Mouse (Mus musculus) granulocyte monocyte progenitor cell, adult 5-6 weeks (primary cell): Measurements from ENCODE around the gene Hist1h2ac. TPM values are rescaled to one million over a fixed set of nuclear protein-coding genes. Genes with fewer than 3 reads are reported as not detected.

Experiments
- ATAC-seq: replicated peaks from 2 replicates; pipeline ENCODE4 v1.8.0; 2016; ENCODE audit warnings: mild to moderate bottlenecking, moderate TSS enrichment, inconsistent platforms; ENCODE audit not compliant: poor library complexity, severe bottlenecking
- total RNA-seq, 2 experiments: library from RNA; stranded (forward) in 1 of 2; stranded (reverse) in 1 of 2; fragments of 200-712, 200-1000 nt in 1 of 2; fragments of >200 nt in 1 of 2; fragmentation: Nextera tagmentation in 1 of 2; gene quantifications; 2 replicates each; pipeline ENCODE4 v1.2.3; 2014 to 2017

The Hist1h2ac gene
- total RNA-seq, 2 experiments from 2014 or later = 2.4 to 173 TPM

DNA sequence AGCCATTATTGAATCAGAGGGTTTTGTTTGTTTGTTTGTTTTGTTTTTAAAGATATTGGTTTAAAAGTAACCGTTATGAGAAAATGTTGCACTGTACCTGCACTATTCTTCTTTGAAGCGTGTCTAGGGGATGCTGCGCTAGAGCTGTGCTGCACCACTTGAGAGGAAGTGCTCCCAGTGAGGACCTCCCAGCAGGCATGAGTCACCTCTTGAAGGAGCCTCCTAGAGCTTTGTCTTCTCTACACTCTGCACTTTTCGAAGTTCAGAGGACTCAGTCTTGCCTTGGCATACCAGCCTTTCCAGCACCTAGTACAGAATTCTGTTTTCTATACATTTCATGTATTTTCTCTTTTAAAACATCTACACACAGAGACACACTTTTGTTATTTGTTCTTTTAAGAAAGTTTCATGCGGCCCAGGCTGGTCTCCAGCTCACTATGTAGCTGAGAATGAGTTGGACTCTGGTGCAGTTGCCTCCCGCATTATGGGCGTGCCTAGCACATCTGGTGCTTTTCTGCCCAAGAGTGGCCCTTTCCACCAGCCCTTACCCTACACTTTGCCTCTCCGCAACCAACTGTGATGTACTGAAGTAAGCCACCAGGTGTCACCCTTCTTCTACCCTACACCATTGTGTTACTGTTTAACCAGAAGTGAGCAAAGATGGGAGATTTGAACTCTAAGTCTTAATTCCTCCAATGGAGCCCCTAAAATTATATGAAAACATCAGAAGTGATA is 17.2 kb upstream of the Hist1h2ac start:
- peak; percentile 57 for ATAC-seq

DNA sequence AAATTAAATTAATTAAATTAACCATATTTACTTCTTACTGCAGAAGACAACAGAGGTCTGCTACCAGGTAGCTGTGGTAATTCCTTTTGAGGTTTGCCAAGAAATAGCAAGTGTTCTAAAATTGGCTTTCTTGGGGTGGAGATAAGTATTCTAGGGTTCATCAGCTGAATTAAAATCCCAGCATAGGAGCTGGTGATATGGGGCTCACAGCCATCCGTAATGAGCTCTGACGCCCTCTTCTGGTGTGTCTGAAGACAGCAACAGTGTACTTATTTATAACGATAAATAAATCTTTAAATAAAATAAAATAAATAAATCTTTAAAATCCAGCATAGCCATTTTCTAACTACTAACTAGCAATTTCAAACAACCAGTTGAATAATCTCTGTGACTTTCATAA is 16.0 kb upstream of the Hist1h2ac start:
- ATAC-seq = no peak

DNA sequence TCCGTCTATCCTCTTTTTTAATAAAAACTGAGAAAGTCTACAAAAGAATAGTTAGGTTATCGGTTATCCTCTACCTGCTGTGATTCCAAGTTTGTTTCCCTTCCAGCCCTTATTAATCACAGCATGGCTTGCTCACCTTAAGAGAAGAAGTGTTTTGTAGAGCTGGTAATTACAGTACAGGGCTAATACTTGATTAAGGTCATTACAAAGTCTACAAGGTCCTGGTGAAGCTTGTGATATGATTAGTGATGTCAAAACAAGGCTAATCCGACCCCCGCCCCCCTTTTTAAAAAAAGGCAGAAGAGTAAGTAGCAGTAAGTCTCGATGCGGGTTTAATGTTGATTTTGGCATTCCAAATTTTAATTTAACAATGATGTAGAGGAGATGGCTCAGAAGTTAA is 15.2 kb upstream of the Hist1h2ac start:
- no peak for ATAC-seq

DNA sequence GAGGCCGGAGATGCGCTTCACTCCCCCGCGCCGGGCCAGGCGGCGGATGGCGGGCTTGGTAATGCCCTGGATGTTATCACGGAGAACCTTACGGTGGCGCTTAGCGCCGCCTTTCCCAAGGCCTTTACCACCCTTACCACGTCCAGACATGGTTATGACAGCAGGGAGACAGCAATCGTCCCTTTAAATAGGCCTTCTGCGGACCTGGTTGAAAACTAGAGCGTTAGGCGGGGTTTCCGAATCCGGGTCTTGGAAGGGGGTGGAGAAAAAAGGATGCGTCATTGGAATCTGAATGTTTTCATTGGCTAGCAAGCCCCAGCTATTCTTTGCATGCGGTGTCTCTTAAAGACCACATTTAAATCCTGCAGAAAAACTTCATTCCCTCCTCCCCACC is 14.5 kb upstream of the Hist1h2ac start, which contains the start of gene Hist1h4c:
Gene Hist1h4c, minus strand, starts transcription at position 155 of the 394 bp plus-strand sequence.
- peak; percentile 82 for ATAC-seq

DNA sequence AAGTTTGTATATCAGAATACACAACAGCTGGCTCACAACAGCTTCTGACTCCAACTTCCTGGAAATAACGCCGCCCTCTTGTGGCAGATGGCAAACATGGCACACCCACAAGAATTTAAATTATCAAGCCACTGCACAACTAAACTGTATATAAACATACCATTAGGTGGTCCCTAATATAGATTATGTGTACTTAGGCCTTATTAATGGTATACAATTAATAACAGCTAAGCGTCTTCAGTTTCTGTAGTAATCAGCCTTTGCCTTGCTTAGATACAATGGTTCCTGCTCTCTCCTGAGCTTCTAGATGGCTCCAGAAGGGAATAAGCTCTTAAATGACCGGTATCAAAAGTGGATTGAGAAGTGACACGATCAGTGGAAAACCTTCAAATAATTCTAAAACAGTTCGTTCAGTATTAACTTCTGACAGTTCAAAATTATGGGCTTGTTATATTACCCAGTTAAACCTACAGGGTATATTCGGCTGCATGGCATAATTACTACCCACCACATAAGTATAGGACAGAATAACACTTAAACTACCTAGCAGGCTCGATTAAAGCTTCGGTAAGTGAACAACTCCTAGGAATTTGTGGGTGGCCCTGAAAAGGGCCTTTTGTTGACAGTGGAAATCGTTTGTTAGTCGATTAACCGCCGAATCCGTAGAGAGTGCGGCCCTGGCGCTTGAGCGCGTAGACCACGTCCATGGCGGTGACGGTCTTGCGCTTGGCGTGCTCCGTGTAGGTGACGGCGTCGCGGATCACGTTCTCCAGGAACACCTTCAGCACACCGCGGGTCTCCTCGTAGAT is 13.9 kb upstream of the Hist1h2ac start:
- ATAC-seq = peak; percentile 27

DNA sequence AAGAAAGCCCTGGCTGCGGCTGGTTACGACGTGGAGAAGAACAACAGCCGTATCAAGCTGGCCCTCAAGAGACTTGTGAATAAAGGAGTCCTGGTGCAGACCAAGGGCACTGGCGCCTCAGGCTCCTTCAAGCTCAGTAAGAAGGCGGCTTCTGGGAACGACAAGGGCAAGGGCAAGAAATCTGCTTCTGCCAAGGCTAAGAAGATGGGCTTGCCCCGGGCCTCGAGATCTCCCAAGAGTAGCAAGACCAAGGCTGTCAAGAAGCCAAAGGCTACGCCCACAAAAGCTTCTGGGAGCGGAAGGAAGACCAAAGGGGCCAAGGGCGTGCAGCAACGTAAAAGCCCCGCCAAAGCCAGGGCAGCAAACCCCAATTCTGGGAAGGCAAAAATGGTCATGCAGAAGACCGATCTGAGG is 12.3 kb upstream of the Hist1h2ac start:
- no peak for ATAC-seq

DNA sequence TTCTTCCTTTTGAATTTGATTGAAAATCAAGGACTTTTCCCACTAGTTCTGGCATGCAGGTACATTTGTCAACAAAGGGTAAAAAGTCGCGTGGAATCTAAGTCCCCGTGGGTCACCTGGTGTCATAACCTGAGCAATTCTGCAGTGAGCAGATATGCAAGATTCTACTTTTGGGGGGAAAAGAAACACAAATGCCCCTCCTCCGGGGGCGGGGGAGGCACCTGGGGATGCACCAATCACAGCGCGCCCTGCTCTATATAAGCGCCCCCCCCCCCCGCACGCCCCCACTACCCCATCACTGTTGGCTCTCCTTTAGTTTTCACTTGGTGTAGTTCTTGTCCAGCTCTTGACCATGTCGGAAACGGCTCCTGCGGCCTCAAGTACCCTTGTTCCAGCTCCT is 11.8 kb upstream of the Hist1h2ac start, which contains the start of gene Hist1h1t:
Gene Hist1h1t, plus strand, starts transcription at position 301 of the 400 bp plus-strand sequence.
- ATAC-seq = no peak

DNA sequence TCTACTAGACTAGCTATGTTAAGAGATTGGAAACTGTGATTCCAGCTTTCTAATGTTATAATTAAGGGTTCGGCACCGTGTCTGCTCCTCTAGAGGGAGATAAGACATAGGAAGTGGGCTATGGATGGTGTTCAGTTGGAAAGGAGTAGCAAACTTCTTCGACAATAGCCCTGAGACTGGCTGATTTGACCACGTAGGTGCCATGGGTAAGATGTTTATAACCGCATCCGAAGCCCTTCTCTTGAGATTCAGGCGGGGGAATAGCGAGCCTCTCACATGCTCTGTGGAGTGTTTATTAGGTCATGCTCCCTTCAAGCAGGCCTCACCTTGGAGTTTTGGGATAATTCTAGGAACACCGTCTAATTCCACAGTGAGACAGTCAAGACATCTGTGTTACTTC is 11.2 kb upstream of the Hist1h2ac start:
- no peak for ATAC-seq

DNA sequence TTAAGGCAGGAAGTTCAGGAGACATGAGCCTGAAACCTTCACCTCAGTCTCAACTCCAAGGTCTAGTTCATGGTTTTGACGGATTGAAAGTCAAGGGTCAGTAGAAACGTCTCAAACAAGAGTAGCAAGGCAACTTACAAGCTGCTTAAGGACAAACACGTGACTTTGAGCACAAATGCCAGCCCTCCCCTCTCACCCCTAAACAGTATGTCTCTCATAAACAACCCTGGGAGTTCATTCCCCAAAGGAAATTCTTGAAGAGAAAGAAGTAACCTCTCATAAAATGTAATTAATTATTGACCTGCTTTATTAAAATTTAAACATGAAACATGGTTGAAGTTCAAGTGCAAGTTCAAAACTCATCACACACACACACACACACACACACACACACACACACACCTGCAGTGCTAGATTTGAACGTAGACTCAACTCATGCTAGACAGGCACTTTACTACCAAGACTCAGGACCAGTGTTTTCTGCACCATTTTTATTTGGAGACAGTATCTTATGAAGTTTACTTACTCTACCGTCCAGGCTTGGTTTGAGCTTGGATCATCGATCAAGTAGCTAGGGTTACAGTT is 10.2 kb upstream of the Hist1h2ac start:
- ATAC-seq = no peak

DNA sequence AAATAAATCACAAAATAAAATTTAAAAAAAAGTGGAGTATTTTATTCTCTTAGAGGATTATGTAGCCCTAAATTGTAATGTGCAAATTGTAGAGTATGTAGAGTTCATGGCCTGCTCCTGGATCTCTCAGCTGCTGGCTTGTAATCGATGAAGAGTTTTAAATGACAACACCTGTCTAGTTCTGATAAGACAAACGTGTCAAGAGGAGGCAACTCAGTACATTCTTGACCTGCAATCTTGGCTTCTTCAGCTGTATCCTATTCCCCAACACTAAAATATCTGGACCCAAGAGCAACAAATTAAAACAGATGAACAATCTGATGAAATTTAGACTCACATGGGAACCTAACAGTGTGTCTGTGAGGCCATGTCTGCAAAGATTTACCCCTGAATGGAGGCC is 5.7 kb upstream of the Hist1h2ac start:
- no peak for ATAC-seq

DNA sequence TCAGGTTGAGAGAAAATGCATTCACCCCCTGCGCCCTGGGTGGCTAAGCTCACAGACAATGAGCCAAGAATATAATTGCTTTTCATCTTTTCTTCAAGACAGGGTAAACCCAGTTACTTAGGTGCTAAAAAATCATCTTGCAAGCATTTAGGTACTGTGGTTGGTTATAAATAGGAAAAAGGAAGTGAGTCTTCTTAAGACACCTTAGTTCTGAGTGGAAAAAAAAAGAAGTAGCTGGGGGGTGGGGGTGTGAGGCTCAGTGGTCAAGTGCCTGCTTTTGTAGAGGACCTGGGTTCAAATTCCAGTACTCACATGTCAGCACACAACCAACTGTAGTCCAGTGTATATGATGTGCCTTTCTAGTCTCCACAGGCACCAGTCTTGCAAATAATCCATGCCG is 5.2 kb upstream of the Hist1h2ac start:
- ATAC-seq = 0 out of 2 replicates have a peak, but pooled peaks have one; percentile 11

DNA sequence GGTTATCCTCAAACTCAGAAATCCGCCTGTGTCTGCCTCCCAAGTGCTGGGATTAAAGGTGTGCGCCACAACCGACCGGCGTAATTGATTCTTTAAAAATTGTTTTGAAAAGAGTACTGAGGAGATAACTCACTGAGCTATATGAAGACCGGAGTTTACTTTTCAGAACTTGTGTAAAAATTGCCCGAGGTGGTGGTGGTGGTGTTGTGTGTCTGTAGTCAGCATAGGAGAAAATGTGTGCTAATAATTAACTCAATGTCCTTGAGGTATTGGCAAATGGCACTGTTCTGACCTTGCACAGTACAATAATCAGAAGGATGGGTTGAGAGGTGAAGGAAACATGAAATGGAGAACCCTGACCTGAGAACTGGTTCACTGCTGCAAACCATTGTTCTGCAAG is 4.2 kb upstream of the Hist1h2ac start:
- no peak for ATAC-seq

DNA sequence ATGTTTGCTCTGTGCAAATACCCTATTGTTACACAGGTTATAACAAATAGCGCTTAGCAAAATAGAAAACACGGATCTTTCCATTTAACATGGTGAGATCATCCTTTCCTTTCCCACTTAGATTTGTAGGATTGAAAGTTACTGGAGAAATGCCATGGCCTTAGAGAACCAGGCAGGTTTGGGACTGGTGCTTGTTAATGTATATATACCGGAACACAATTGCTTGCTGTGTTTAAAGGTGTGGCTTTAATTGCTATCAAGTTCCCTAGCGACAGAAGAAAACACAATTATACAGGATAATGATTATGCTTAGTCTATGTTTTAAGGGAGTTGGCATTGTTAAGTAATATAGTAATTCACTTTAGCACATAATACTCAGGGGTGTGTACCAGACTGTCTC is 3.4 kb upstream of the Hist1h2ac start:
- no peak for ATAC-seq

DNA sequence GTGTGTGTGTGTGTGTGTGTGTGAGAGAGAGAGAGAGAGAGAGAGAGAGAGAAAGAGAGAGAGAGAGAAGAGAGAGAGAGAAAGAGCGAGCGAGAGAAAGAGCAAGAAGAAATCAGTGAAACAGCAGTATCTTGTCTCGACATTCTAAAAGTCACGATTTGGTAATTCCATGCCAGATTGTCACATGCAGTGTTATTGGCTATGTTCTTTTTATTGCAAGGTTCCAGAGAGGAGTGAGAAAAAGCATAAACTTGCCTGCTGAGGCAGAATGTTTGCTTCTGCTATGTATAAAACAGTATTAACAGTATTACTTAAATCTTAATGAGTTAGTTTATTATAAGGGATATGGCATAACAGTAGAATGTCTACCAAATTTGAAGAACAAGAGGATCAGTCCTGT is 2.2 kb upstream of the Hist1h2ac start:
- ATAC-seq = no peak

DNA sequence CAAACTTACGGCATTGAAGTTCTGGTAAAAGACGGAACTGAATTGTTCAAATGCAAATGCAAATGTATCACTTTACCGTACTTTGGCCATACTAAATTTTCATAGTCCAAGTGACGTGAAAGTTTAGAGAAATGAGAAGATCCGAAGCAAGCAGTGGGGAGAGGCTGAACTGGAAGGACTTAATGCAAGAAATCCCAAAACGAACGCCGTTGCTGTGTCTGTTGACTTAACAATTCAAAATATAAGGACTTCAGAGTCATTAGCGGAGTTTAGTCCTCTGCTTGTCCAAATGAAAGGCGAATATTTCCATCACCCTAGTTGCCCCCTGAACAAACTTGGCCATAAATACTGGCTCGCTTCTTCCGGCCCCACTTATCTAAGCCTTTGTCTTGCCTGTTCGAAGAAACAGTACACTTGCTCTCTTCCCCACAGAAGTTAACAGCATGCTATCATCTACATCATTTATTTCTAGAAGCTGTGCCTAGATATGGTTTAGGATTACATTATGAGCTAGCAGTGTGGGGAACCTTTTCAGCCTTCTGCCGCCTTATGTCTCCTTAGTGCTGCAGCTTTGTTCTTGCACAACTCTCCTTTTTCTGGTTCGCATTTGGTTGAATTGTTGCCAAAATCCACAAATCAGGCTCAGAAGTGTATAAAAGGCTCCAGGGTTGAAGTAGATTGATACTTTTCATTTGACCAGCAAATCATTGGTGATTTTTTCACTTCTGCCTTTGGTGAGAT is 1.5 kb upstream of the Hist1h2ac start:
- peak; percentile 7; the same call in 1 of the 2 replicates for ATAC-seq

DNA sequence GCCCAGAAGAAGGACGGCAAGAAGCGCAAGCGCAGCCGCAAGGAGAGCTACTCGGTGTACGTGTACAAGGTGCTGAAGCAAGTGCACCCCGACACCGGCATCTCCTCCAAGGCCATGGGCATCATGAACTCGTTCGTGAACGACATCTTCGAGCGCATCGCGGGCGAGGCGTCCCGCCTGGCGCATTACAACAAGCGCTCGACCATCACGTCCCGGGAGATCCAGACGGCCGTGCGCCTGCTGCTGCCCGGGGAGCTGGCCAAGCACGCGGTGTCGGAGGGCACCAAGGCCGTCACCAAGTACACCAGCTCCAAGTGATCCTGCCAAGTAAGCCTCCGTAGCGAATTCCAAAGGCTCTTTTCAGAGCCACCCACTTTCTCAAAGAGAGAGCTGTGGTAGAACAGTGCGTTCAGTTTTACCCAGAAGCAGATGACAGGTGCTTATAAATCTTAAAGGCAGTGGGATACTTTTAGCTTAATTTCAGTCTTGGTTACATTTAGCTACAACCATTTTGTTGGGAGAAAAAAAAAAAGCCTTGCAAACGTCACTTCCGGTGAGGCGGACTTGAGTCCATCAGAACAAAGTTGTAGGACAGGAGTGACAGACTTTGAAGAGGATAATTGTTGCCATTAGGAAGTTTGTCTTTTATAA is 672 bp upstream of the Hist1h2ac start:
- ATAC-seq = peak; percentile 23

DNA sequence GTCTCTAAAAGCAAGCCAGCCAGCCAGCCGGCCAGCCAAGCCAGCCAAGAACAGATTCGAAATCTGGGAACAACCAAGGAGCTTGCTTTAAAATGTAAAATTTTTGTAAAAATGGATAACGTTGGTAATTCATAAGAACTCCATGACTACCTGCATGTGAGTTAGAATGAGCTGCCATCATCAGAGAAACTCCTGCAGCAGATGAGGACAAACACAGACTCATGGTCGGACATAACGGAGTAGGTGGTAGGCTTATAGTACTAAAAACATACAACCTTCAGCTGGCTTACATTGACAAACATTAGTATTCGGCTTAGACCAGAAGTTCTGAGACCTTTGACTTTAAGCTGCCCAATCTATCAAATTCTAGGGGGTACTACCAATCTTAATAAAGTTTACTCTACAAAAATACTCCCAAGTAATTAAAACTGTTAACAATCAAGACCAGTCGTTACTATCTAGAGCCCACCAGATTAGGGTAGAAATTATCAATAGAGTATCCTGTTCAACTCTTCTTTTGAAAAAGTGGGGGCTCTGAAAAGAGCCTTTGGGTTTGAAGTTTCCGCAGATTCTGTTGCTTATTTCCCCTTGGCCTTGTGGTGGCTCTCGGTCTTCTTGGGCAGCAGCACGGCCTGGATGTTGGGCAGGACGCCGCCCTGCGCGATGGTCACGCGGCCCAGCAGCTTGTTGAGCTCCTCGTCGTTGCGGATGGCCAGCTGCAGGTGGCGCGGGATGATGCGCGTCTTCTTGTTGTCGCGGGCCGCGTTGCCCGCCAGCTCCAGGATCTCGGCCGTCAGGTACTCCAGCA is 597 bp downstream of the Hist1h2ac start:
- 0 out of 2 replicates have a peak, but pooled peaks have one; percentile 3 for ATAC-seq

DNA sequence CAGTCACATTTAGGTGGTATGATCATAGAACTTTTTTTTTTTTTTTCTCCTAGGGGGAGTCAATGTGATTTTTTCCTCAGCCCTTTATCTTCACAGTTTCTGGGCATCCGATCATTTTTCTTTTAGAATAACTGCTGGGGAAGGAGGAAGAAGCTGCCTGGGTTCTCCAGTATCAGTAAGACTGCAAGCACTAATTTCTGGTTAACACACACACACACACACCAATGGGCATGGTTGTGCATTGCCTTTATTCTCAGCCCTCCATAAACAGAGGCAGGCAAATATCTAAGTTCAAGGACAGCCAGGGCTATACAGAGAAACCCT is 1.2 kb downstream of the Hist1h2ac start:
- ATAC-seq = no peak

DNA sequence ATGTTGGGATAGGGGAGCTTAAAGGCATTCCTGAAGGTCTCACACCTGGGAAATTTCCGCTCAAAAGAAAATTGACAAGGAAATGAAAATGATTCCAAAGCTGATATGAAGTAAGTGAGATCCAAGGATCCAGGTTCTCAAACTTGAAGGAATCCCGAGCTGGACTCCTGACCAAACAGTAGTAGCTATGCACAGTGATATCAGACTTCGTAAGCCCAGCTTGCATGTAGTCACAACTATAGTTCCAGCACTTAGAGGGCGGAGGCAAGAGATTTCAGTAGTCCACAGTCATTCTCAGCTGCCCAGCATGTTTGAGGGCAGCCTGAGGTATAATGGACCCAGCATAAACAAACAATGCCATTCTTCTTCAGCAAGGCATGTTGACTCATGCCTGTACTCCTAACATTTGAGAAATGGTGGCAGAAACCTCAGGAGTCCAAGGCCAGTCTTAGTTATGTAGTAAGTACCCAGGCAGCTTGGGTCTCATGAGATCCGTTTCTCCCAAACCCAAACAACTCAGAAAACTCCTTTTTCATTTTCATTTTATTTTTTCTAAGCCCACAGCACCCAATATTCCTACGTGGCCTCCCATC is 1.7 kb downstream of the Hist1h2ac start:
- no peak for ATAC-seq
